Mouse (Mus musculus): Measurements from ENCODE around the gene Rasgrp4.
"Not testable (repeated sequence)": the region's sequence is repeated elsewhere in the genome, so short reads cannot be mapped to it uniquely, and the experiment has no call there.

The Rasgrp4 gene

DNA sequence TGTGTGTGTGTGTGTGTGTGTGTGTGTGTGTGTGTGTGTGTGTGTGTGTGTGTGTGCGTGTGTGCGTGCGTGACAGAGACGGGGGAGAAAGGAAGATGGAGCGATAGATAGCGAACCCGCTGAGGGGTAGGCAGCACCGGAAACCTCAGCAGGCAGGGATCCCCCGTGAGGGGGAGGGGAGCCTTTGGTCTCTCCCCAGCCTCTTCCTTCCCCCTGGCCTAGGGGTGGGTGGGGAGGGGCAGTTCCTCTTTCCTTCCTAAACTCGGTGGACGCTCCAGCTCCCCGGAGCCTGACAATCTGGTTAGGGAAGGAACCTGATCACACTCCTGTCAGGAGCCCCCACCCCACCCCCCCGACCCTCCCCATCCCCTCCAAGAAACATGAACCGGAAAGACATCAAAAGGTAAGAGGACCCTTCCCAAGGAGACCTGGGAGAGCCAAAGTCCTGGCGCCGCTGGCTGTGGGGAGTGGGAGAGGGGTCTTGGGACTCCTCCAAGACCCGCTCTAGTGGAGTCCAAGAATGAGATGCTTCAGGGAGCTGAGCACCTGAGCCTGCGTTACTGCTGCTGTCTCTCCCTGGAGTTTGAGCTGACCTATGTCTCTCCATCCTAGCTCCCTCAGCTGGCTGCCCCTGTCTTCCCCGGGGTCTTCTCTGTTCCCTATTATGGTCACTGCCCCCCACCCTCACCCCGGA lies at the start of gene Rasgrp4:
Rasgrp4 (plus strand) TSS at position 159 of the 694 bp plus-strand sequence.
- no peak for DNase-seq

DNA sequence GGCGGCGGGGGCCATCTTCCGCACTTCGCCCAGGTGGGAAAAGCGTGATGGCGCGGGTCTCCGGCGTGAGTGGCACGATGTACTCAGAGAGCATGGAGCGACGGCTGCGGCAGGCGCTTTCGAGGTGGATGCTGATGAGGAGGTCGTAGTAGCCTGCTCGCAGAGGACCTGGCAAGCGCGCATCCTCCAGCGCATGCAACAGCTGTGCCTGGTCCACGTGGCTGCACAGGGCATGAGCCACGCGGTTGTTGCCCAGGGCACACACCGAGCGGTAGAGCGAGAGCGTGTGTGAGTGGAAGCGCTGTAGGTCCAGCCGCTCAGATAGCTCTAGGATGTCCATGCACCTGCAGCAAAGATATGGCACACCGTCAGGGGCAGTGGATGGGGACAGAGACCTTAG lies 48.7 kb upstream of the Rasgrp4 start:
- DNase-seq, result no peak

DNA sequence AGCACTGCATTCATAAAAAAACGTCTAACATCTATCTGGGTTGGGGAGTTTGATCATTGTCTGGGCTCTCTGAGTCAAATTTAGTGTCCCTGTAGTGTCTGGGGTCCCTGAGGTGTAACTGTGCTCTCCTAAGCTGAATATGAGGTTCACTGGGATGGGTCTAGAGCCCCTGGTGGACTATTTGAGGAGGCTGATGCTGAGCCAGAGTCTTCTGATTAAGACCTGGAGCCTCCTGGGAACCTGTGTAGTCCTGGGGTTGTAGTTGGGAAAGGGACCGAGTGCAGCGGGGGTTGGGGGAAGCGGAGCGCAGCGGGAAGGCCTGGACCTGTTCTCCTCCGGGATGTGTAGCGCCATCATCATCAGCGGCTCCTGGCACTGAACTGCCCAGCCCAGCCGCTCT lies 47.7 kb upstream of the Rasgrp4 start:
- no peak for DNase-seq

DNA sequence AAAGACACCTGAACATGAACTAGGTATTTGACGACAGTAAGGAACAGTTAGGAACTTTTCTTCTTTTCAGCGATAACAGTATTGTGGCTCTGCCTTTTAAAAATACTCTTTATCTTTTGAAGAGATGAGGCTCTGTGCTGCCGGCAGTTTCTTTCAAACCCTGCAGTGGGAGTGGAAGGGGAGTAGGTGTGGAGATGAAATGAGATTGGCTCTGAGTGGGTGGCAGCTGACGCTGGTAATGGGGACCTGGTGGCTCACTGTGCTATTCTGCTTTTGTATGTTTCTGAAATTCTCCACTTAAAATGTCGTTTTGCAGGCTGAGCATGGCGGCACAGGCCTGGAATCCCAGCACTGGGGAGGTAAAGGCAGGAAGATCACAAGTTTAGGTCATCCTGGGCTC lies 45.8 kb upstream of the Rasgrp4 start:
- peak; percentile 36 for DNase-seq

DNA sequence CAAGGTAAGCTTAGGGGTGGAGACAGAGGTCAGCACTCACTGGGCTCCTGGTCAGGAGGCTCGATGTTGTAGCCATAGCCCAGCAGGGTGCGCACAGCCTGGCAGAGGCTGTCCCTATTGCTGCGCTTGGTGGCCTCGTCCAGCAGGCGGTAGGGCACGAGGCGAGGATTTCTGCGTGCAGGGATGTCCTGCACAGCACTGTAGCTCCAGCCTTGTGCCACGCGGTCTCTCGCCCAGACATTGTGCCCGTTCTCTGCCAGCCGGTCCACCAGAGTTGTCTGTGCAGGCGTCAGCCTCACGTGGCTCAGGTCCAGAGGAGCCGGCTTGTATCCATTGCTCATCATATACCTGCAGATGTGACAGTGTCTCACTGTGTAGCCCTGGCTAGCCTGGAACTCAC lies 37.5 kb upstream of the Rasgrp4 start:
- DNase-seq, result no peak

DNA sequence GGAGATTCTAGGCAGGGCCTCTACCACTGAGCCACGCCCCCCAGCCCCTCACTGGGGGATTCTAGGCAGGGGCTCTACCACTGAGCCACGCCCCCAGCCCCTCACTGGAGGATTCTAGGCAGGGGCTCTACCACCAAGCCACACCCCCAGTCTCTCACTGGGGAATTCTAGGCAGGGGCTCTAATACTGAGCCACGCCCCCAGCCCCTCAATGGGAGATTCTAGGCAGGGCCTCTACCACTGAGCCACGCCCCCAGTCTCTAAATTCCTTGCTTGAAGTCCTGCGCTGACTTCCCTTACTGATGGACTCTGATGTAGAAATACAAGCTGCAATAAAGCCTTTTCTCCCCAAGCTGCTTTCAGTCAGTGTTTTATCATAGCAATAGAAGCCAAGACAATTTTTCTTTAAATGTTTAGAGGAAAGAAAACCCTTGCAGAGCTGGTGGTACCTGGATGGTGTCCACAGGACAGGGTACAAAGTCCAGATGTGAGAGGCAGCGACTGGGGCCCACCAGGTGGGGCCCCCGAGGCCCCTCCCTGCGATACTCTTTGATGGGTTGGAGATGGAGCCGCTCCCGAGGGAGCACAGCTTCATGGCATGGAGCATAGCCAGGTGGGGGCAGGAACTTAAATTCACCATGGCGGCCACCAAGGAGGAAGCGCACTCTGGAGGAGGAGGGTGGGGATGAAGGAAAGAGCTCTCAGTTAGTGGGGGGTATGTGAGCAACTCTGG lies 33.2 kb upstream of the Rasgrp4 start:
- DNase-seq, result no peak

DNA sequence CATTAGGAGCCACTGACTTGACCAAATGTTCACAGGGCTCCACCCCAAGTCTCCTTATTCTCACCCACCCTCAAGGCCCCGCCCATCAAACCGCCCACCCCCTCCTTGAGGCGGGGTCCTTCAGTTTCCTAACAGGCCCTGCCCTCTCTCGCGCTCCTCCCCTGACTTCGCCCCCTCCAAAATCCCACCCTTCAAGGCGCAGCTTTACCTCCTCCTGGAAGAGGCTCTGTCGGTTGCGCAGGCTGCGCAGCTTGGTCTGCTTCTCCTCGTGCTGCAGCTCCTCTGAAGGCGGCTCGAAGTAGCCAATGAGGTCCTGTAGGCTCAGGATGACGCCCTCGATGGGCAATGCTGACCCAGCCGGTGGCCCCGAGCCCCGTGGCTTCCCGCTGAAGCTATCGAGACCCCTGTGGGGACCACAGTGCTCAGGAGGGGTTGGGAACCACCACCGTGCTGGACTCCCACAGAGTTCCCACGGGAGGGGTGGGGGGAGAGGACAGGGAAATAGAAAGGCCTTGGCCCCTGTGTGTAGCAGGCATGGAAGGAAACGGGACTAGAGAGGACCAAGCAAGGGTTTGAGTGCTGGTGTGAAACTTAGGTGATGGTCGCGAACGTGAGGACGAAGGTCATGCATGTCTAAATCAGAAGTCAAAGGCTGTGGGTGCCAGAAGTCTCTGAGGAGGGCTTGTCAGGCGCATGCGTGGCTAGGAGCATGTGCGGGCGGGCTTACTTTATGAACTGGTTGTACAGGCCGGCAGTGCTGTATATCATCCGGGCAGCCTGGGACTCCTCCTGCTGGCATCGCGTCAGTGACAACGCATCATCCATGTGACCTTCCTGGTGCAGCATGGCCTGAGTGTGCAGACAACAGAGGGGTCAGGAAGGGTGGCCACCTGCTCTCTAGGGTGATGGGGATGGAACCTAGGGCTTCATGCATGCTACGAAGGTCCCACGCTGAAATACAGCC lies 25.4 kb upstream of the Rasgrp4 start:
- DNase-seq, result peak; percentile 18

DNA sequence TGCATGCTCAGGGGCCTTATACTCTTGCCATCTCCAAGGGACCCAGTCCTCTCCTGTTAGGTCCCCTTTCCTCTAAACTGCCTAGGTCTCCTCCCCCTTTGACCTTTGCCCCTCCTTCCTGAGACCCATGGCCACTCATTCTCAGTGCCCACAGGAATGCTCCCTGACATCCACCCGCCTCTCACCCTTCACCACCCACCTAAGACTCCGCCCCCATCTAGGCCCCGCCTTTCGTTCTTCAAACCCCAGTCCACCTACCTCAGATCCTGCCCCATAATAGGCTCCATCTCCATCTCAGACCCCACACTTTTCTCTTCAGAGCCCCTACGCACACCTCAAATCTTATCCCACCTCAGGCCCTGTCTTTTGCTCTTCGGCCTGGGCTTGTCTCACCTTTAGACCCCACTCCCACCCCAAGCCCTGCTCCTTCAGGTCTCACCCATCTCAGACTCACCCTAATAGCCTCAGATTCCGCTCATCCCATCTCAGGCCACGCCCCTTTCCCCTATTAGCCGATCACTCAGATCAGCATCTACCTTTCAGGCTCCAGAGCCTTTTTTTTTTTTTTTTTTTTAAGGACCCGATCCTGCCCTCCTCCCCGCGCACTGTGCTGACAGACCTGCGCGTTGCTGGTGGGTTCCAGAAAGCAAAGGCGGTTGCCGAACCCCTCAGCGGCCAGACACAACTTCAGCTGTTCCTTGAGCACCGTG lies 16.4 kb upstream of the Rasgrp4 start:
- DNase-seq, result no peak

DNA sequence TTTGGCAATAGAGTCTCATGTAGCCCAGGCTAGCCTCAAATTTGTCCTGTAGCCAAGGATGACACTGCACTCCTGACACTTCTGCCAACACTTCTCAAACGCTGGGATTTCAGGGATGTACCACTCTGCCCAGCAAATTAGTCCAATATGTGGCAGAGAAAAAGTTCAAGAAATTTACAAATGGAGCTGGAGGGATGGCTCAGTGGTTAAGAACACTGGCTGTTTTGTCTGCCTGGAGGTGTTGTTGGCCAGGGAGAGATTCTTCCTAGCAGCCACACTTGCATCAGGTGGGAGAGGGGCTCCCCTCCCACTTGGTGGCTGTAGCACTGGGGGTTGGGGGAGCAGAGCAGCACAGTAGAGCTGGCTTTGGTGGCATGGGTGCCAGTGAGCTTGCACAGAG lies 15.1 kb upstream of the Rasgrp4 start:
- no peak for DNase-seq

DNA sequence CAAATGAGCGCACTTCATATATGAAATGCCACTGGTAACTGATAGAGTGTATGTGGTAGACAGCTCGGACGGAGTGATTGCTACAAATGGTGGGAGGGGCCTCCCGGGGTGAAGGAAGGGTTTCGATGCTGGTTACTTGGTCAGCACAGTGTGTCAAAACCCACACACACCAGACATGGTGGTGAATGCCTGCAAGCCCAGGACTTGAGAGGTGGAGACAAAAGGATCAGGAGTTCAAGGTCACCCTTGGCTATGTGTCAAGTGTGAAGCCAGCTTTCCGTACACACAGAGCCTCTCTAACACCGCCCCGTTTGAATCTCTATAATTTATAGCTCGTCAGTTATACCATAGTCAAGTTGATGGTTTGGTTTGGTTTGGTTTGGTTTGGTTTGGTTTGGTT lies 11.8 kb upstream of the Rasgrp4 start:
- no peak for DNase-seq

DNA sequence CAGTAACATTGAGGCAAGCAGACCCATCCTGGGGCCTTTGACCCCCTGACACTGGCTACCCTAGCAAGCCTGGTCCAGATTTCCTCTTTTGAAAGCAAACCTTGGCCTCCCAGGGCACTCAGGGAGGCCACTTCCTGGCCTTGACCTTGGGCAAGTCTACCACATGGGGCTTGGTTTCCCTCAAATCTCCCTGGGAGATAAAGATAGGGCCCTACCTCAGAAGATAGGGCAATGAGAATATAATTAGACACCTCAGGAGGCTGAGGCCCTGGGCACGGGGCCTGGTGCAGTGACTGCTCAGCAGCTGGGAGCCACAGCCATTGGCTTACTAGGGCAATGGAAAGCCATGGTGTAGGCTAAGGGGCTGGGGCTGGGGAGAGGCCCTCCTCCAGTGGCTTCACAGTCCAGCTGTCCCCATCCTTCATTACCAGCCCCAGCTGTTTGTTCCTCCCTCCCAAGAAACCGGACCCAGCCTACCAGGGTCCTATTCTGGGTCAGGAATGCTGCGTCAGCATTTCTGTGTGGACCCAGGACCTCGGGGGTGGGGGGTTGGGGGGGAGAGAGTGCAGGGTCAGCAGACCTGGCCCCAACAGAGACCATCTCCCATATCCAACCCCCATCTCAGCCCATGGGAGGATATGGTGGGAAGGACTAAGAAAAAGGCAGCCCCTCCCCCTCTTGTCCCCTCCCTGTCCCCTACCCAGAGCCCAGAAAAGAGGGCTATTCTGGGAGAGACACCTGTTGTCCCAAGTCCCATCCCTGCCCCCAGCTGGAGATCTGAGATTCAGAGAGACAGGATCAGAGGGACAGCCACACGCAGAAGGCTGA lies 10.9 kb upstream of the Rasgrp4 start:
- no peak for DNase-seq

DNA sequence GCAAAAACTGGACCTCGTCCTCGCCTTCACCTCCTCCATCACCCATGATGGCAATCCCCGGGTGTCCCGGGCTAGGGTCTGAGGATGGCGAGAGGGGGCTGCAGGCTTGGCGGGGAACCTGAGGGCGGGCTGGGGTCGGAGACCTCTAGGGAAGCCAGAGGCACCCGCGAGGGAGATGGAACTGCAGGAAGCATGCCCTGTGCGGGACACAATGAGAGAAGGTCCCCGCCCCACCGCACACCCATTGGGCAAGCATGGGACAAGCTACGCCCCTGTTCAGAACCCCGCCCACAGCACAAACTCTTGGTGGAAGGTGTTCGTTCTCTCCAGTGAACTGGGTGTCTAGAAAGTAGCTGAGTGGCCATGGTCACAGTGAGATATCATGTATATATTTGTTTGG lies 9.7 kb upstream of the Rasgrp4 start, which contains the start of gene Ryr1:
Ryr1 (minus strand) TSS at position 210 of the 400 bp plus-strand sequence.
- no peak for DNase-seq

DNA sequence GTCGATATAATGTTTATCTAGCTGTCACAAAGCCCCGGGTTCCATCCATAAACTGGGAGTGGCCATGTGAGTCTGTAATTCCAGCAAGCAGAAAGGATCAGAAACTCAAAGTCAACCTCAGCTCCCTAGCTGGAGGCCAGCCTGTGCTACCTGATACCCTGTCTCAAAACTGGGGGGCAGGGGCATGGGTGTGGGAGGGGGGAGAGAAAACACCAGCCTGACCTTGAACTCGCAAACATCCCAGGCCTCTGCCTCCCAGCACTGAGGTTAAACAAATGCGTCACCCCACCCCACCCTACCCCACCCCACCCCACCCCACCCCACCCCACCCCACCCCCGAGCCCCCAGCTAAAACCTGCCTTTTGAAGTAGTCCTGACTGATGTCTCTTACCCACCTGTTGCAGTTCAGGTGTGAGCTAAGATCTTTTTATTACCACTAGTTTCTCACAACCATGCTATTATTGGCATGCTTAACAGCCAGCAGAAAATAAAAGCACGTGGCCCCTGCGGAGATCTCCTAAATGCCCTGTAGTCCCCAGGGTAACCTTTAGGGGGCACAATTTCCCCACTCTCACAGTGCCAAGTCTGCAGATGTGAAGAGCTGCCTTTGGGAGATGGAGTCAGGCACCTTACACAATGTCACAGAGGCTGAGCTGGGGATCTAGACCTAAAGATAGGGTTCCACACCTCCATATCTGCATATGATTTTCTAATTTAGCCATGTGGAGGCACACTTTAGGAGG lies 8.3 kb upstream of the Rasgrp4 start:
- DNase-seq, result no peak

DNA sequence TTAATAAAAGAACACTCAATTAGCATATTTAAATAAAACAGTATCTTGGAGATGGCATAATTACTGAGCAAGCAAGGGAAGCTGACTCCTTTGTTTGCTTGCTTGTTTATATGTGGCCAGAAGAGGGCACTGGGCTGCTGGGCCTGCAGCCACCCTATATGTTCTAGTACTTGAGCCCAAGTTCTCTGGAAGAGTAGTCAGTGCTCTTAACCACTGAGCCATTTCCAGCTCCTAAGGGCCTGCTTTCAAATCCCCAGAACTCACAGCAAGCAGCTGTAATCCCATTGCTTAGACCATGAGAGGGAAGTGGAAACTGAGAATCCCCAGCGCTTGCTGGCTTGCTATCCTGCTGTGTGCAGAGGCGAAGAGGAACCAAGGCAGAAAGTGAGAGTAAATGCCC lies 5.9 kb upstream of the Rasgrp4 start:
- DNase-seq, result no peak

DNA sequence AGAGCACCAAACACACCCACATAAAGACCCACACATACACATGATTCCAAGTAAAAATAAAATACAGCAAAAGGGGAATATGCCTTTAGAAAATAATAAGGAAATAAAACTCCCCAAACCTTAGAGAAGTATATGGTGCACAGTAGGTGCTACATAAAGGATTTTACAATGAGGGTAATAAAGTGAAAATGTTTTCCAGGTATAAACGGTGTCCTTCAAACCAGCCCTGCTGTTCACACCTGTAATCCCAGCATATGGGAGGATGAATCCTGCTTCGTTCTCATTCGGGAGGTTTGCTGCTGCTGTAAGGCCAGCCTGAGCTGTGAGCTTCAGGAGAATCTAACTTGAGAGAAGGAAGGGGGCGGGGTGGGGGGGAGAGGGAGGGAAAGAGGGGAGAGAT lies 421 bp upstream of the Rasgrp4 start:
- no peak for DNase-seq

DNA sequence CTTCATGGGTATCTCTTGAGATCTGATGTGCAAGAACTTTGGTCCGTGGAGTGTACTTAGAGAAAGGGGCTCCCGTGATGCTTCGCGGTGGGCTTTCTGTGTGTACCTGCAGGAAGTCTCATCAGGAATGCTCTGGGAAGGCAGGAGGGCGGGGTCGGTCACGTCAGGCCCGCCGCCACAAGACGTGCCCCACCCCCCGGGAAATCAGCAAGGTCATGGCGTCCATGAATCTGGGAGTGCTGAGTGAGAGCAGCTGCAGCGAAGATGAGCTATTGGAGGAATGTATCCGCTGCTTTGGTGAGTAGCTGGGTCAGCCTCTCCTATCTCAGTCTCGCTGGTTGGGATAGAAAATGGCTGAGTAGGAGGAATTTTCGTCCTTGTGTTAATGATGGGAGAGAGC lies 2.8 kb downstream of the Rasgrp4 start:
- no peak for DNase-seq

DNA sequence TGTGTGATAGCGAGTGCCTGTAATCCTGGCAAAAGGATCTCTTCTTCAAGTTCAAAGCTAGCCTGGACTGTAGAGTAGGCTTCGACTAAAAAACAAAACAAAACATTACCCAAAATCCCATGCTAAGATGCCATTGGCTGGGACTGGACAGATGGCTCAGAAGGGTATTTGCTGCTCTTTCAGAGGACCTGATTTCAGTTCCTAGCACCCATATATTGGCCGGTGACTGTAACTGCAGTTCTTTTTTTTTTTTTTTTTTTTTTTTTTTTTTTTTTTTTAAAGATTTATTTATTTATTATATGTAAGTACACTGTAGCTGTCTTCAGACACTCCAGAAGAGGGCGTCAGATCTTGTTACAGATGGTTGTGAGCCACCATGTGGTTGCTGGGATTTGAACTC lies 4.6 kb downstream of the Rasgrp4 start:
- not testable (repeated sequence) for DNase-seq

DNA sequence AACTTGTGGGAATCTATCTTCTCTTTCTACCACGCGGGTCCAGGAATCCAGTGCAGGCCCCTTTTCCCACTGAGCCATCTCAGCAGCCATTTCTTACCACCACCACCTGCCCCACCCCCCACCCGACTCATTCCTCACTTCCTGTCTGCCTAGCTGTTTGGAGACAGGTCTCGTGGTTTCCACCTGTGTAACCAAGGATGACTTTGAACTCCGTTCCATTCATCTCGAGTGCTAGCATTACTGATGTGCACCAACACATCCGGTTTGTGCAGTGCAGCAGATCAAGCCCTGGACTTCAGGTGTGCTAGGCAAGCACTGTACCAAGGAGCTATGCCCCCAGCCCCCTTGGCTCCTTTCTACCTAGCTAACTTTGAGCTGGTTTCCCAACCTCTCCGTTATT lies 6.8 kb downstream of the Rasgrp4 start:
- DNase-seq, result no peak

DNA sequence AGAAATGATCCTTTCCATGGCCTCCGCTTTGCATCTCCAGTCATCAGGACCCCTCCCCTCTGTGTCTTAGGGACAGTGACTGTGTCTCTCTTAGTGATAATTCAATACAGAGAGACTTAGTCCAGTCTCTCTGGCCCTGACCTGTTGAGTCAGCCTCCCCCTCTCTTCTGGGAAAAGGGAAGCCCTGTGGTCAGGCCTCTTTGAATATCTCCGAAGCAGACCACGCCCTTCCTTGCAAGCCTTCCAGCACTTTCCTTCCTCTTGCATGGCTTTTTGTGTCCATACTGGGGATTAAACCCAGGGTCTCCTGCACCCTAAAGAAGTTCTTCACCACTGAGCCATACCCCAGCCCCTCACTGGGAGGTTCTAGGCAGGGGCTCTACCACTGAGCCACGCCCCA lies 9.4 kb downstream of the Rasgrp4 start:
- DNase-seq, result no peak

DNA sequence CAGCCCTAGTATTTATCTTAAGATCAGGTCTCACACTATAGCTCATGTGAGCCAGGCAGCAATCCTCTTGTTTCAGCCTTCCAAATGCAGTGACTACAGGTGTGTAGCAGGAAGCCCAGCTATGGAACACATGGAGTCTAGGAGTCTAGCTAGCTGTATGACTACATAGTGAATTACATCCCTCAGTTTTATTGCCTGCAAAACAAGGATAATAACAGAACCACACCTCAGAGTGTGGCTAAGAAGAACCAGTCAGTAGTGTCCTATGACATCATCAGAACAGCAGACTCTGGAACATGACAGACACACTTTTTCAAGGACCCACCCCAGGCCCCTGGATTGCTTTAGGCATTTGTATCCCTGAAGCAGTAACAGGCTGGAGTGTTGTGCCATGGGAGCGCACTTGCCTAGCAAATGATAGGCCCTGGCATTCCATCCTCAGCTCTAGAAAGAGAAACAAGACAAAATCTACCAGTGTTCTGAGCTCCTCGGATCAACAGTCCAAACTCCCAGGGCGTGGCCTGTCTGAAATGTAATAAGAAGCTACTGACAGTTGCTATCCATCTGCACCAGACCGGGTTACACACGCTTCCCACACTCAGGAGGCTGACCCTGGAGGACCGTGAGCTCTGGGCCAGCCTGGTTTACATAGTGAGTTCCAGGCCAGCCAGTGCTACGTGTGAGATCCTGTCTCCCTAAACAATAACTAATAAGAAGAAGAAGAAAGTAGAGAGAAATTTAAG lies 12.1 kb downstream of the Rasgrp4 start:
- no peak for DNase-seq

Data from layer of hippocampus, adult 9-11 months (tissue).